Mouse (Mus musculus): ENCODE measurements around the gene Atg4c.
A peak's percentile ranks its signal among the peaks of the same experiment; 100 is the strongest.

The Atg4c gene

DNA sequence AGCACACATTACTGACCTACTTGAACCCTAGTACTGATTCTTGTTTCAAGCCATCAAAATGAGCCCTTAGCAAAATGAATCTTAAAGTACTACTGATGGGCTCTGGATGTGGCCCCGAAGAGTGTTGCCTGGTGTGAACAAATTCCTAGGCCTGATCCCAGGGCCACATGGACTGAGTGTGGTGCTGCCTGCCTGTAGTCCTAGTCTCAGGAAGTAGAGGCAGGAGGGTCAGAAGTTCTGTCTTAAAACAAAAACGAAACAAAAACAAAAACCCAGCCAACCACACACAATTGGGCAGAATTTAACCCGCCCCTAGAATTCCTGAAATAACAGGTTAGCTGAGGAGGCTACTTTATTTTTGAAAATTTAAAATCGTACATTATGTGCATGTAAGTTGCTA lies 8.4 kb upstream of the Atg4c start:
- DNase-seq (ENCODE audit: low read depth, low spot score), result no peak

- DNase-seq (ENCODE audit: low read depth, low spot score), result no peak
Observed at GRCm38 (mm10) chr4:99186412-99187125, 7.2 kb upstream of the Atg4c start.

DNA sequence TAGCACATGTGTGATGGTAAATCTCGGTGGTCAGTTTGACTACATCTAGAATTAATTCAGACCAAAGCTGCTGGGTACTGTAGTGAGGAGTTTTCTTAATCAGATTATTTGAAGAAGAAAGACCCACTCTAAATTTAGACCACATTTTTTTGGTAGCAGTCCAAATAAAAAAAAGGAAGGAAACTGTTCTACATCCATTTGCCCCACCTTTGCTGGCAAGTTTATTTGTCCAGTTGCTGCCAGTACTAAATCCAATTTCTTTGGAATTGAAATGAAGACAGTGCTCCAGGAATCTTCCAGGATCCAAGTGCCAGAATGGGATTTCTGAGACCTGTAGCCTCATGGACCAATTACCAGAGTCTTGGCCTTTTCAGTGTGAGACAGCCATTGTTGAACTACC lies 1.1 kb upstream of the Atg4c start:
- DNase-seq (ENCODE audit: low read depth, low spot score), result no peak

DNA sequence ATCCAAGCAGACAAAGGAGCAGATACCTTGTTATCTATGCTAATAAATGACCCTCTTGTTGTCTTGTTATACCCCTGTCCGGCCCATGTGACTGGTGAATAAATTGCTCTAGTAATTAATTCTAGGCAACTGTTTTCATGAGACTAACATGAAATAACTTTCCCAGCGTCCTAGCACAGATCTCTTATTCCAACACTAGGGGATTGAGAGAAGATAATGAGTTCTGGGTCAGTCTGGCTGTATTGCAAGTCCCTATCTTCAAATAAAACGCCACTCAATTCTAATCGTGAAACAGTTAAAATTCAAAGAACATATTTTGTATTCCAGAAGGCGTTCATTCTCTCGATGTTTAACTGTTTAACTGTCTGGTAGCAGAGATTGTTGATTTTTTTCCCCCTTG lies 520 bp upstream of the Atg4c start:
- no peak for DNase-seq (ENCODE audit: low read depth, low spot score)

- DNase-seq (ENCODE audit: low read depth, low spot score), result no peak
Observed at GRCm38 (mm10) chr4:99194826-99195225, 1.1 kb downstream of the Atg4c start.

DNA sequence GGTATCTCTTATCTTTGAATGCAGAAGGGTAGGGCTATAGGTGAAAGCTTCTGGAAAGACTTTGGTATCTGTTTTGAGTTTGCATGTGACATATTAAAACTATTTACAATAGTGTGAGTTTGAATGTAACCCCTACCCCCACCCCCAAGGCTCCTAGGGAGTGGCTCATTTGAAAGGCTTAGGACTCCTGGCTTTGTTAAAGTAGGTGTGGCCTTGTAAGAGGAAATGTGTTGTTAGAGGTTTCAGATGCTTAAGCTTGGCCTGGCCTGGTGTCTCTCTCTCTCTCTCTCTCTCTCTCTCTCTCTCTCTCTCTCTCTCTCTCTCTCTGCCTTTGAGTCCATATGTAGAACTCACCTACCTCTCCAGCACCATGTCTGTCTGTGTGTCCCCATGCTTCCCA lies 5.0 kb downstream of the Atg4c start:
- DNase-seq (ENCODE audit: low read depth, low spot score), result no peak

DNA sequence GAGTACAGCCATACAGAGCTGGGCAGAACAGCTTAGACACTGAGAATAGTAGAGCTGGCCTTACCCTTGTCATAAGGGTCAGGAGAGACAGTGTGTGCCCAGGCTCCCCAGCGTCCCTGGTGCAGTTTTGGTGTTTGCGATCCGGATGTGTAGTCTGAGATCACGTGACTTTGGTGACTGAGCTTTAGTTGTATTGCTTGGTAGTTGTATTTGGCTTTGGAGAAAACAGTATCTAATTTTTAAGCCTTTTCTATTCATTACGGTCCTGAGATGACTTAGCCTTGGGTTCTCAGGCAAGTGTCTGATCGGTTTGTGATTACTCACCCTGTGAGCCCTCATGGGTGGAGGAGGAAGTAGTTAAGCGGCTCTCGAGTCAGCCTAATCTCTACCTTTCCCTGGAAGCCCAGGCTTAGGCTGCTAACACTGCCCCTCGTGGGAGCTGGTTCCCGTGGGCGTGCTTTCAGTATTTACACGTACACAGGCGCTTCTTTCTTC lies 6.1 kb downstream of the Atg4c start:
- no peak for DNase-seq (ENCODE audit: low read depth, low spot score)

DNA sequence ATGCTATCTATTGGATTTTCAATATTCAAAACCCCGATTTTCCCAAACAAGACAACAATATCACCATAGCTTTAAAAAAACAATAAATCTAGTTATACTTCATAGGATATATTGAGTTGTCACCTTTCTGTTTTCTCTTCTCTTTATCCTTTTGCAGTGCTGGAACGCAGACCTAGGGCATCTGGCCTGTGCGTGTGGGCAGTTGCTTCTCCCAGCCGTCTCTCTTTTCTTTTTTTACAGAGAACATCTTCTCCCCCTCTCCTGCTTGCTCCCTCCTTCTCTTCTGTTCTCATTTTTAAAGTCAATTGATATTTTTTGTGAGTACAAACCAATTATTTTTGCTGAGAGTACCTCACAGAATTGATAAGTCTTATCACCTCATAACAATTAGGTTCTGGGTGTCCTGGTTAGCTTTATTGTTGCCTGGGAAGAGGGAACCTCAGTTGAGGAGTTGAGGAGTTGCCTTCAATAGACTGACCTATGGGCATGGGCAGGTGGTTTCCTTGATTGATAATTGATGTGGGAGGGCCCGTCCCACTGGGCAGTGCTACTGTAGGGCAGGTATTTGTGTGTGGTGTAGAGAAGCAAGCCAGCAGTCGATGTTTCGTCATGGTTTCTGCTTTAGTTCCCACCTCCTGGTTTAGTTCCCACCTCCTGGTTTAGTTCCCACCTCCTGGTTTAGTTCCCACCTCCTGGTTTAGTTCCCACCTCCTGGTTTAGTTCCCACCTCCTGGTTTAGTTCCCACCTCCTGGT lies 6.8 kb downstream of the Atg4c start:
- DNase-seq (ENCODE audit: low read depth, low spot score), result no peak

GRCm38 (mm10) chr4:99205773-99206172 lies 12.0 kb downstream of the Atg4c start:
- no peak for DNase-seq (ENCODE audit: low read depth, low spot score)

DNA sequence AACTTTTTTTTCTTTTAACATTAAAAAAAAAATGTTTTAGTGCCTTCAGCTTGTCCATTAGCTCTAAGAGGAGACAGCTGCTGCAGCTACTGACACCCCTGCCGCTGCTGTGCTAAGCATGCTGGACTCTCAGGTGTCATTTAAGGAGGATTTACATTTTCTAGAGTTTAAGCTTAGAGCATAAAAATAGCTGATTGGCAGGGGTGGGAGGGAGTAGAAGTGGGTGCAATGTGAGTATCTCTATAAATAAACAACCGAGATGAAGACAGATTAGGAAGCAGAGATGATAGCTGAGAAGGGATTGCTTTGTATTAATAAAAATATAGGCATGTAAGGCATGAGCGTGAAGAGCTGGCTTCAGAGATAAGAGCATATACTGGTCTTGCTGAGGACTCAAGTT lies 12.6 kb downstream of the Atg4c start:
- DNase-seq (ENCODE audit: low read depth, low spot score), result peak; percentile 45

DNA sequence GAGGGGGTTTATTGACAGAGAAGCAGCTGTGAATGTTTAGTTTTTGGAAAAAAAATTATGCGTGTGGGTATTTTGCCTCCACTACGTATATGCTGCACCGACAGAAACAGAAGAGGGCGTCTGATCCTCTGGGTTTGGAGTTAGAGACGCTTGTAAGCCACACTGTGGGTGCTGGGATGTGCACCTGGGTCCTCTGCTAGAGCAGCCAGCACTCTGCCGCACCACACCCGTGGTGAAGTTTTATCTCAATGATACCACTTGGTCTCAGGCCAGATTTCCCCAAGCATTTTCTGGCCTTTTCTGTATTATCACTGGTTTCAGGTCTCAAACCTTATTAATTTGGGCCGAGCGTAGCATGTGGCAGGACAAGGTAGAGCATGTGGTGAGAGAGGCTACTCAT lies 16.4 kb downstream of the Atg4c start:
- DNase-seq (ENCODE audit: low read depth, low spot score), result no peak

GRCm38 (mm10) chr4:99211606-99212005 lies 17.9 kb downstream of the Atg4c start:
- no peak for DNase-seq (ENCODE audit: low read depth, low spot score)

DNA sequence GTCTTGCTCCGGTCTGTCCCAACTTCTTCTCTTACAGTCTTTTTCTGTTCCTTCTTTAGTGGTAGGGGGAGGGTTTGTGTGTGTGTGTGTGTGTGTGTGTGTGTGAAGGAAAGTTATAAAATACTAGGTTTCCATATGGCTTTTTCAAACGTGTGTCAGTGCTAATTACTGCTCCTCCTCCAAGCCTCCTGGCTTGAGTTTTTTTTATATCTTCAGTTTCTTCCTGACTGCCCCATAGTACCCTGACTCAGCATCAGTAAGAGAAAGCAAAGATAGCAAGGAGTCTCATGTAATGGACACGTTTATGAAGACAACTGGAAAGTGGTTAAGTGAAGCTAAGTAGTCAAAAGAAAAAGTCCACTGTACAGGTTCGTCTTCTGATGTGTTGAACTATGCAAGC lies 19.4 kb downstream of the Atg4c start:
- DNase-seq (ENCODE audit: low read depth, low spot score), result peak; percentile 63

- DNase-seq (ENCODE audit: low read depth, low spot score), result no peak
Observed at GRCm38 (mm10) chr4:99222221-99222620, 28.5 kb downstream of the Atg4c start.

- DNase-seq (ENCODE audit: low read depth, low spot score), result no peak
Observed at GRCm38 (mm10) chr4:99224790-99225189, 31.1 kb downstream of the Atg4c start.

GRCm38 (mm10) chr4:99227226-99227625 lies 33.5 kb downstream of the Atg4c start:
- no peak for DNase-seq (ENCODE audit: low read depth, low spot score)

GRCm38 (mm10) chr4:99229371-99229770 lies 35.6 kb downstream of the Atg4c start:
- no peak for DNase-seq (ENCODE audit: low read depth, low spot score)

DNA sequence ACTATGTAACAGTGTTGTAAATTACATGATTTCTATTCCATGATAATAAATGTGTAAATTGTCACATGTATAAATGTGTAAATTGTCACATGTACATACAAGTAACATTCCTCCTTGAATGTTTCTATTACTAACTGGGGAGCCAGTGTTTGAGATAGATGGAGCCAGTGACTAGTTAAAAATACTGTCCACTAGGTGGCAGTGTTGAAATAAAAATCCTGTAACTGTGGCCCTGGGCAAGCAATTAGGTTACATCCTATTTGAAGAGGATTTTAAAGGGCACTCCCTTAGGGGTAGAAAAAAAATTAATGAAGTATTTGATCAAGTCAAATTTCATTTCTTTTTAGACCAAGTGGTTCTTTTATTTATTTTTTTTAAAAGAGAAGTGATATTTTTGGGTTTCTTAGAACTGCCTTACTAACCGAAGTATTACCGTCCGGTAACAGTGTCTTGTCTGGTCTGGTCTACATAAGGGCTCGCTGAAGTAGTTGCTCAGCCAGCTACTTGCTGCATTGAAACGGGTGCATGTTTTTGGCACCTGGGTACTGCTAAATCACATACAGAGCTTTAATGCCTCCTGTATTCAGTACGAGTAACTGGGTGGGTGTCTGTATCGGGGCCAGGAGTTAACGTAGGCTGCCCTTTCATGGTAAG lies 41.6 kb downstream of the Atg4c start:
- DNase-seq (ENCODE audit: low read depth, low spot score), result peak; percentile 44

GRCm38 (mm10) chr4:99238305-99238704 lies 44.6 kb downstream of the Atg4c start:
- no peak for DNase-seq (ENCODE audit: low read depth, low spot score)

- DNase-seq (ENCODE audit: low read depth, low spot score), result no peak
Observed at GRCm38 (mm10) chr4:99241674-99242073, 47.9 kb downstream of the Atg4c start.

- no peak for DNase-seq (ENCODE audit: low read depth, low spot score)
Observed at GRCm38 (mm10) chr4:99249358-99249757, 55.6 kb downstream of the Atg4c start.

- no peak for DNase-seq (ENCODE audit: low read depth, low spot score)
Observed at GRCm38 (mm10) chr4:99249826-99250225, 56.1 kb downstream of the Atg4c start.

DNA sequence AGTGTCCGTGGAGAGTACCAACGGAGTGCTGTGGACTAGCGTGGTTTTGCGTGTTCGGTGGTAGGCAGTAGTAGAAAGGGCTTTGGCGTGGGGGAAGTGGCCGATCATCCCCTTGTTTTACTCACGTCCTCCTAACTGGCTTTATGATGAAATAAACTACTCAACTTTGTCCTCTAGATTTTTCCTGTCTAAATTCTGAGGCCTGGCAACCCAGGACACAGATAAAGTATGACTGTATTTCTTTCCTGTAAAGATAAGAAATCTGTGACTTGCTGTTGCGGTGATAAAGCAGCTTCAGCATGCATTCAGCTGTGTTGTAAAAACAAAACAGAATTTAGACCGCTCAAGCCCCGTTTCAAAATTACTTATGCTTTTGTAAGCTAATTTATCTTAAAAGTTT lies 59.2 kb downstream of the Atg4c start:
- no peak for DNase-seq (ENCODE audit: low read depth, low spot score)
